Mouse (Mus musculus) testis, postnatal 14 days (tissue): ENCODE data around the gene Hk2.
A peak's percentile ranks its signal among the peaks of the same experiment; 100 is the strongest.

Experiments
- DNase-seq: peaks from one replicate; pipeline ENCODE4 v3.0.0; 2021; ENCODE audit warnings: low spot score

Hk2 gene

GRCm38 (mm10) chr6:82770286-82770685 lies 4.0 kb downstream of the Hk2 start:
- no peak for DNase-seq

- no peak for DNase-seq
These were observed 4.5 kb downstream of the Hk2 start for GRCm38 (mm10) chr6:82769704-82770103.

GRCm38 (mm10) chr6:82767734-82768586 lies 6.3 kb downstream of the Hk2 start:
- DNase-seq = no peak

GRCm38 (mm10) chr6:82766636-82767035 lies 7.6 kb downstream of the Hk2 start:
- DNase-seq = no peak

GRCm38 (mm10) chr6:82765261-82765660 lies 9.0 kb downstream of the Hk2 start:
- no peak for DNase-seq

GRCm38 (mm10) chr6:82763871-82764503 lies 10.3 kb downstream of the Hk2 start:
- DNase-seq = peak; percentile 75

GRCm38 (mm10) chr6:82762728-82763127 lies 11.5 kb downstream of the Hk2 start:
- DNase-seq = no peak

- no peak for DNase-seq
These were observed 13.4 kb downstream of the Hk2 start for GRCm38 (mm10) chr6:82760749-82761357.

GRCm38 (mm10) chr6:82759241-82759640 lies 15.0 kb downstream of the Hk2 start:
- no peak for DNase-seq

GRCm38 (mm10) chr6:82756799-82757210 lies 17.4 kb downstream of the Hk2 start:
- peak; percentile 61 for DNase-seq

- no peak for DNase-seq
These were observed 18.0 kb downstream of the Hk2 start for GRCm38 (mm10) chr6:82756216-82756615.

GRCm38 (mm10) chr6:82755338-82755737 lies 18.9 kb downstream of the Hk2 start:
- no peak for DNase-seq

- DNase-seq = no peak
These were observed 19.5 kb downstream of the Hk2 start for GRCm38 (mm10) chr6:82754769-82755168.

GRCm38 (mm10) chr6:82753638-82754361 lies 20.5 kb downstream of the Hk2 start:
- no peak for DNase-seq

GRCm38 (mm10) chr6:82753061-82753460 lies 21.2 kb downstream of the Hk2 start:
- DNase-seq = no peak

GRCm38 (mm10) chr6:82751791-82752190 lies 22.5 kb downstream of the Hk2 start:
- no peak for DNase-seq

- peak; percentile 61 for DNase-seq
These were observed 23.2 kb downstream of the Hk2 start for GRCm38 (mm10) chr6:82751031-82751430.

- DNase-seq = no peak
These were observed 24.2 kb downstream of the Hk2 start for GRCm38 (mm10) chr6:82750063-82750462.

- no peak for DNase-seq
These were observed 26.1 kb downstream of the Hk2 start for GRCm38 (mm10) chr6:82748106-82748672.

- no peak for DNase-seq
These were observed 27.2 kb downstream of the Hk2 start for GRCm38 (mm10) chr6:82747085-82747484.

GRCm38 (mm10) chr6:82744553-82744952 lies 29.7 kb downstream of the Hk2 start:
- no peak for DNase-seq

GRCm38 (mm10) chr6:82741518-82741880 lies 32.8 kb downstream of the Hk2 start:
- no peak for DNase-seq
